Mouse (Mus musculus): ENCODE data around the gene Hoxa1.
A peak's percentile ranks its signal among the peaks of the same experiment; 100 is the strongest.

Gene Hoxa1

GRCm38 (mm10) chr6:52158276-52159051 lies at the start of gene Hoxa1:
Gene Hoxa1 (minus strand): TSS chr6:52158317.
- DNase-seq (ENCODE audit: low spot score): peak; percentile 44

GRCm38 (mm10) chr6:52207684-52207976 lies 49.5 kb upstream of the Hoxa1 start:
- no peak for DNase-seq (ENCODE audit: low spot score)

- no peak for DNase-seq (ENCODE audit: low spot score)
Measured at GRCm38 (mm10) chr6:52206882-52207683, 49.0 kb upstream of the Hoxa1 start.

GRCm38 (mm10) chr6:52205638-52206621 lies 47.8 kb upstream of the Hoxa1 start:
- no peak for DNase-seq (ENCODE audit: low spot score)

GRCm38 (mm10) chr6:52205221-52205620 lies 47.1 kb upstream of the Hoxa1 start:
- no peak for DNase-seq (ENCODE audit: low spot score)

GRCm38 (mm10) chr6:52204050-52204752 lies 46.1 kb upstream of the Hoxa1 start, which contains the start of gene Hoxa5:
Gene Hoxa5 (minus strand): TSS chr6:52204587.
- DNase-seq (ENCODE audit: low spot score): no peak

GRCm38 (mm10) chr6:52203371-52204049 lies 45.4 kb upstream of the Hoxa1 start:
- DNase-seq (ENCODE audit: low spot score): no peak

- DNase-seq (ENCODE audit: low spot score): no peak
Measured at GRCm38 (mm10) chr6:52203121-52203370, 44.9 kb upstream of the Hoxa1 start.

GRCm38 (mm10) chr6:52202362-52203120 lies 44.4 kb upstream of the Hoxa1 start:
- no peak for DNase-seq (ENCODE audit: low spot score)

- no peak for DNase-seq (ENCODE audit: low spot score)
Measured at GRCm38 (mm10) chr6:52201269-52201668, 43.2 kb upstream of the Hoxa1 start.

GRCm38 (mm10) chr6:52200751-52201250 lies 42.7 kb upstream of the Hoxa1 start:
- no peak for DNase-seq (ENCODE audit: low spot score)

- no peak for DNase-seq (ENCODE audit: low spot score)
Measured at GRCm38 (mm10) chr6:52200073-52200750, 42.1 kb upstream of the Hoxa1 start.

GRCm38 (mm10) chr6:52197271-52197670 lies 39.2 kb upstream of the Hoxa1 start:
- no peak for DNase-seq (ENCODE audit: low spot score)

- no peak for DNase-seq (ENCODE audit: low spot score)
Measured at GRCm38 (mm10) chr6:52196811-52197210, 38.7 kb upstream of the Hoxa1 start.

- no peak for DNase-seq (ENCODE audit: low spot score)
Measured at GRCm38 (mm10) chr6:52194690-52195089, 36.6 kb upstream of the Hoxa1 start.

- DNase-seq (ENCODE audit: low spot score): peak; percentile 58
Measured at GRCm38 (mm10) chr6:52191860-52192550, 33.9 kb upstream of the Hoxa1 start.

GRCm38 (mm10) chr6:52190906-52191810 lies 33.0 kb upstream of the Hoxa1 start, which contains the start of gene Hoxa4:
Gene Hoxa4 (minus strand): TSS chr6:52191753.
- no peak for DNase-seq (ENCODE audit: low spot score)

- DNase-seq (ENCODE audit: low spot score): no peak
Measured at GRCm38 (mm10) chr6:52190410-52190809, 32.3 kb upstream of the Hoxa1 start.

All from ovary, adult 18-20 months (tissue).